Mouse (Mus musculus): ENCODE results near the gene Ppp1r26. TPM values are rescaled to one million over a fixed set of nuclear protein-coding genes. Genes with fewer than 3 reads are reported as not detected.
A peak's percentile ranks its signal among the peaks of the same experiment; 100 is the strongest.

Ppp1r26 gene
- 4.4 TPM in 2 replicates for polyA plus RNA-seq (2015; fragmentation: Nextera tagmentation; extraction: Ambion mirVana)

DNA sequence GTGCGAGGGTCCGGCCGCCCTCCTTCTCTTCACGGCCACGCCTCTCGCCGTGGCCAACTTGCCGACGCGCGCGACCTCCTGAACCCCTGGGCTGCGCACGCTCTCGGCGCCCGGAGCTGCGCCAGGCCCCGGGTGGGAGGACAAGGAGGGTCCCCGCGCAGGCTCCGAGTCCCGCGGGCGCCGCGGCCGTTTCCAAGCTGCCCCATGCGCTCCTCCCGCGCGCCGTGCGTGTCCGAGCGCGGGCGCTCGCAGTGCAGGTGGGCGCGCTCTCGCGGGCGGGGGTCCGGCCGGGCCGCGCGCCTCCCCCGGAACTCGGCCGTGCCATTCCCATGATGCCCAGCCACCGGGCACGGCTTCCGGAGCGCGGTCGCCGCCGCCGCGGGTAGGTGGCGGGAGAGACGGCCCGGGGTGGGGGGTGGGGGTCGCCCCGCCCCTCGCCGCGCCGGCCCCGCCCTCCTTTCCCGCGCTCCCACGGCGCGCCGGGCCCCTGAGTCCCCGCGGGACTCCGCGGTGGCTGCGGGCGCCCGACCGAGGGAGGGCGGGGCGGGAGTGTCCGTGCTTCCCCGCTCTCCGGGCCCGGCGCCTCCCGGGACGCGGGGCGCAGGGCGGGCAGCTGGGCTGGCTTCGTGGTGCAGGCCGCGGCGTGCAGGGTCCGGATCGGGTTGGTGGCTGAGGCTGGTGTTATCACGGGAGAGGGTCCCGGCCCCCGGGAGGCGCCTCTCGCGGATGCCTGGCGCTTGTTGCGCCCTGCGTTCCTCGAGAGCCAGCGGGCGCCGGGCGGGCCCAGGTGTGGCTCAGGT lies at the start of gene Ppp1r26:
Gene Ppp1r26, plus strand, starts transcription at position 286 of the 800 bp plus-strand sequence.
- H3K9ac ChIP-seq: peak within 1 kb of the TSS; percentile 69
- H3K9me3 ChIP-seq: no peaks in the 10 kb centered on the region
- WGBS: under 1% methylated on average over 112 of the region's 118 CpGs
- H3K36me3 ChIP-seq: peaks cover 5% of the 10 kb centered on the region; the same call in 1 of the 2 replicates
- peak; percentile 54; the same call in 1 of the 2 replicates for ATAC-seq (ENCODE audit: insufficient read depth, low FRiP score, low read depth)
- peak within 1 kb of the TSS; percentile 80 for H3K4me3 ChIP-seq (replicated peaks)
- H3K27me3 ChIP-seq (replicated peaks): no peaks in the 10 kb centered on the region
- 0 out of 2 replicates have a peak, but pooled peaks cover 14% of the 10 kb centered on the region for H3K4me1 ChIP-seq
- peak within 1 kb of the TSS; percentile 66 for H3K27ac ChIP-seq
- peak within 1 kb of the TSS; percentile 96 for H3K4me2 ChIP-seq

DNA sequence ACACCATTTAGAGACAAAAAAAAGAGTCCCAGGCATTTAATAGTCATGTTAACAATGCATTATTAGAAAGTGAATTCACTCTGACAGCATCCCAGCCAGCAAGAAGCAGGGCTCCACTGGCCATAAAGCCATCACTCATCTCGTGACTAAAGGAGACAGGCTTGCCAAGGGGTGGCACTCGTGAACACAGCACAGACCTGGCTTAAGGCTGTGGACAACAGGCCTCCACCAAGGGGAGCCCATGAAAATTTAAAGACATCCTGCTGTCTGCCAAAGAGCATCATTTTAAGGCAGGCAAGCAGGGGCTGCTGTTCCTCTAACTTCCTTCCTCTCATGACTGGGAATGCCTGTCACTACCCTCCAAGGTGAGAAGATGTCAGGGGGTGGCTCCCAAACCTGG lies 49.7 kb upstream of the Ppp1r26 start:
- H3K27ac ChIP-seq: no peak overlapping the region
- H3K4me1 ChIP-seq: no peaks in the 10 kb centered on the region
- no peak overlapping the region for H3K9ac ChIP-seq
- WGBS: 49% methylated on average over 2 of the region's 2 CpGs
- H3K36me3 ChIP-seq: no peaks in the 10 kb centered on the region
- no peaks in the 10 kb centered on the region for H3K9me3 ChIP-seq
- H3K4me2 ChIP-seq: no peak overlapping the region
- ATAC-seq (ENCODE audit: insufficient read depth, low FRiP score, low read depth): no peak
- H3K4me3 ChIP-seq (replicated peaks): no peak overlapping the region
- H3K27me3 ChIP-seq (replicated peaks): no peaks in the 10 kb centered on the region

DNA sequence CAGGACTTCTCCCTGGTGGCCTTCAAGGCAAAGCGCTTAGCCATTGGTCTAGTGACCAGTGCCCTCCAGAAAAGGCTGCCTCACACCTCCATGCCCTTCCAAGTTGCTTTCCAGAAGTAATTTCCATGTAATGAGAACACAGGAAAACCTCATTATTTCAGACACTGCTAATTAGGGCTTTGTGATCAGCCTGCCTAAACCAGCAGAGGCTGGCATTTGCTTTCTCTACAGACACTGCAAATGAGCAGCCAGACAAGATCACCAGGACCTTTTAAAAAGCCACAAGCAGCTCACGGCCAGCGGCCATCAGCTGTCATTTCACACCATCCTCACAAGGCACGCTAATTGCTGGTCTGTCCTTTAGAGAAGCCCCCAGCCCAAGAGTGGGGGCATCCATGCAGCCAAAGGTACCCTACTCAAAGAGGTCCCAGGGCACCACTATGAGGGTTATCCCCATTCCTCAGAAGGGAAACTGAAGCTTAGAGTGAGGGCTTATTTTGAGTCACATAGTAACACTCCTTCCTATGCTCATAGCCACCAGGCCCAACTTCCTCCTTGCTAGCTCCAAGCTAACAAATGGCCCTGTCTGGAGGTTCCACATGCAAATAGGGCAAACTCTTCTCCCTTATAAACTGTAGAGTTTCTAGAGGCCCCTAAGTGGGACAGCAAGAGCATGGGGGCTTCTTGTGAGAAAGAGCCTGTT lies 49.0 kb upstream of the Ppp1r26 start:
- Histone ChIP-seq H3K4me2 (no peak overlapping the region), H3K4me3 (replicated peaks) (no peak overlapping the region), H3K27ac (no peak overlapping the region), H3K9me3 (no peaks in the 10 kb centered on the region), H3K9ac (no peak overlapping the region), H3K36me3 (no peaks in the 10 kb centered on the region), H3K27me3 (replicated peaks) (no peaks in the 10 kb centered on the region), H3K4me1 (no peaks in the 10 kb centered on the region)
- ATAC-seq (ENCODE audit: insufficient read depth, low FRiP score, low read depth): no peak
- WGBS: 58% methylated on average over 4 of the region's 4 CpGs

GRCm38 (mm10) chr2:28401647-28402046 lies 45.0 kb upstream of the Ppp1r26 start:
- H3K27ac ChIP-seq: no peak overlapping the region
- H3K4me2 ChIP-seq: no peak overlapping the region
- no peaks in the 10 kb centered on the region for H3K36me3 ChIP-seq
- 28% methylated on average over 11 of the region's 11 CpGs for WGBS
- no peak for ATAC-seq (ENCODE audit: insufficient read depth, low FRiP score, low read depth)
- H3K27me3 ChIP-seq (replicated peaks): no peaks in the 10 kb centered on the region
- H3K9me3 ChIP-seq: no peaks in the 10 kb centered on the region
- H3K4me3 ChIP-seq (replicated peaks): no peak overlapping the region
- no peaks in the 10 kb centered on the region for H3K4me1 ChIP-seq
- H3K9ac ChIP-seq: no peak overlapping the region

DNA sequence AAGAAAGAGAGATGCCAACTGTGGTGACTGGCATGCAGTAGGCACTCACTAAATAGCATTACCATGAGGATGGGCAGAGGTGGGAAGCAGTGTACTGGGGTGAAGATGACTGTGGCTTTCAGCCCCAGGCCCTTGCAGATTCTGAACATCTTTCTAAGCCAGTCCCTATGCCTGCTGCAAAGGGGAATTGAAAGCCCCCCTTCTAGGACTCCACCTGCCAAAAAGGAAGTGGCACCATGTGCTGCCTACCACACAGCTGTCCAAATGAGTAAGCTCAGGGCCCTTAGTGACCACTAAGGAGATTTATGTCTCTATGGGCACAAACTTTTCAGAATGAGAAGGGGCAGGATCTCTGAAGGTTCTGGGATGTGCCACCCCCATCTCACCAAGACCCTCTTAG lies 44.5 kb upstream of the Ppp1r26 start:
- no peaks in the 10 kb centered on the region for H3K4me1 ChIP-seq
- no peak overlapping the region for H3K27ac ChIP-seq
- no peaks in the 10 kb centered on the region for H3K27me3 ChIP-seq (replicated peaks)
- no peak for ATAC-seq (ENCODE audit: insufficient read depth, low FRiP score, low read depth)
- H3K9ac ChIP-seq: no peak overlapping the region
- no peaks in the 10 kb centered on the region for H3K36me3 ChIP-seq
- no peak overlapping the region for H3K4me2 ChIP-seq
- H3K9me3 ChIP-seq: no peaks in the 10 kb centered on the region
- no peak overlapping the region for H3K4me3 ChIP-seq (replicated peaks)

DNA sequence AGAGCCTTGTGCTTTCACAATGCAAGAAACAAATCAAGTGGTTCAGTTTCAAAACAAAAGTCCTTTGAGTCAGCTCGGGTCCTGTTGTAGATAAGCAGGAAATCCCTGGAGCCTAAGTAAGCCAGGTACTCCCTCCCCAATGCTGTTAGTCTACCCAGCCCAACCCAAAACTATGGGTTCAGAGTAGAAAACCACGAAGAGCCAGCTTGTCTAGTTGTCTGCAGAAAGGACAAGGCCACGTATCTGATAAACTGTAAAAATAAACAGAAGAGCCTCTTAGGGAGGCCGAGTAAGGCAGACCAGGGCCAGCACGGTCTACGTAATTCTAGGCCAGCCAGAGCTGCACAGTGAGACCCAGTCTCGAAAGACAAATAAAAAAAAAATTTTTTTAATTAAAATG lies 38.8 kb upstream of the Ppp1r26 start:
- H3K9ac ChIP-seq: no peak overlapping the region
- no peak for ATAC-seq (ENCODE audit: insufficient read depth, low FRiP score, low read depth)
- H3K27ac ChIP-seq: no peak overlapping the region
- H3K27me3 ChIP-seq (replicated peaks): no peaks in the 10 kb centered on the region
- H3K4me1 ChIP-seq: no peaks in the 10 kb centered on the region
- no peaks in the 10 kb centered on the region for H3K36me3 ChIP-seq
- WGBS: 31% methylated on average over 7 of the region's 7 CpGs
- no peak overlapping the region for H3K4me2 ChIP-seq
- no peaks in the 10 kb centered on the region for H3K9me3 ChIP-seq
- no peak overlapping the region for H3K4me3 ChIP-seq (replicated peaks)

DNA sequence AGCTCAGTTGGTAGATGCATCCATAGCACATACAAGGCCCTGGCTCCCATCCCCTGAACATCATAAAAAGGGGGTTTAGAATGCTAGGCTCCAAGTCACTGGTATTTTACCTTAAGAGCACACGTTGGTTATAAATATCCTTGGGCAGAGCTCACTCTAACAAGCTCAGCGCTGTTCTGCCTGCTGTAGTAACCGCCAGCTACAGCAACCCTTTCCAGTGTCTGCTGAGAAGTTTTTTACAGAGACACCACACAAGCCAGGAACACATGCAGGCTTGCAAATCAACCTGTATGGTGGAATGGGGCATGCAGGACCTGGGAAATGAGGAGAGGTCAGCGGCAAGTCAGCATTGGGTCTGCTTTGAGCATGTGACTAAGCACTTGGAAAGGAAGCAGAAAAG lies 37.5 kb upstream of the Ppp1r26 start:
- H3K27me3 ChIP-seq (replicated peaks): no peaks in the 10 kb centered on the region
- no peak for ATAC-seq (ENCODE audit: insufficient read depth, low FRiP score, low read depth)
- H3K4me3 ChIP-seq (replicated peaks): no peak overlapping the region
- no peak overlapping the region for H3K4me2 ChIP-seq
- no peak overlapping the region for H3K27ac ChIP-seq
- no peaks in the 10 kb centered on the region for H3K9me3 ChIP-seq
- H3K4me1 ChIP-seq: no peaks in the 10 kb centered on the region
- H3K36me3 ChIP-seq: no peaks in the 10 kb centered on the region
- 66% methylated on average over 4 of the region's 4 CpGs for WGBS
- H3K9ac ChIP-seq: no peak overlapping the region

DNA sequence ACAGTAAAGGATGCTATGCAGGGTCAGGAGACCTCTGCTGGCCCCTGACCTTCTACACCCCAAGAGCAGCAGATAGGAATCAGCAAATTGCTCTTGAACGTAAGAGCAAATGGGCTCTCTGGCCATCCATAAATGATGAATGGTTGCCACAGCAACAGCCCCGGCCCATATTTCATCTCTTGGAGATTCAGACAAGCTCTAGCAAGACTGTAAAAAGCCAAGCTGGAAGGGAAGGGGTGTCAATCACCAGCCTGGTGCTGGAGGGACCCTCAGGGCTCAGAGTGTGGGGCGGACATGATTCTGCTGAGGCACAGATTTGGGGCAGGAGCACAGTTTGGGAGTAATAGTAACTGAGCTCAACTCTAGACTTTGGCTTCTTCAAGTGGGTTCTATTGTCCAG lies 37.0 kb upstream of the Ppp1r26 start:
- H3K4me3 ChIP-seq (replicated peaks): no peak overlapping the region
- H3K36me3 ChIP-seq: no peaks in the 10 kb centered on the region
- H3K4me1 ChIP-seq: no peaks in the 10 kb centered on the region
- H3K9ac ChIP-seq: no peak overlapping the region
- no peak for ATAC-seq (ENCODE audit: insufficient read depth, low FRiP score, low read depth)
- no peak overlapping the region for H3K27ac ChIP-seq
- no peaks in the 10 kb centered on the region for H3K27me3 ChIP-seq (replicated peaks)
- no peak overlapping the region for H3K4me2 ChIP-seq
- 51% methylated on average over 3 of the region's 3 CpGs for WGBS
- H3K9me3 ChIP-seq: no peaks in the 10 kb centered on the region

DNA sequence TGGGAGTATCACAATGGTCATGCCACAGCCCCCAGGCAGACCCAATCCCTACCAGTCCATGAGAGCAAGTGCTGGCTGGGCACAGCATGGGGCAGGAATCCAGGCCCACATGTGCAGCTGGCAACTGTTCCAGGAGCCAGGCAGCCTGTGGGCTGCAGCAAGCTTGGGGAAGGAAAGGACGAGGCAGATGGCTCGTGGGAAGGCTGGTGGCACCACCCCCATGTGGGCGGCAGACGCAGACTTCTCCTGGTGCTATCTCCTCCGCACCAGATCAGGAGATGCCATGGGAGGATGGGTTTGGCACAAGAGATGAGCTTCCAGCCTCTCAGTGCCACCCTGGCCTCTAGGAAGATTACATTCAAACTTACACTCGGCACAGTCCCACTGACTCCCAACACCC lies 33.7 kb upstream of the Ppp1r26 start:
- Histone ChIP-seq H3K27ac (no peak overlapping the region), H3K4me2 (no peak overlapping the region), H3K4me1 (peaks cover 5% of the 10 kb centered on the region; the same call in 1 of the 2 replicates), H3K9ac (no peak overlapping the region), H3K9me3 (no peaks in the 10 kb centered on the region), H3K4me3 (replicated peaks) (no peak overlapping the region), H3K36me3 (no peaks in the 10 kb centered on the region), H3K27me3 (replicated peaks) (no peaks in the 10 kb centered on the region)
- 73% methylated on average over 6 of the region's 6 CpGs for WGBS
- no peak for ATAC-seq (ENCODE audit: insufficient read depth, low FRiP score, low read depth)

GRCm38 (mm10) chr2:28414116-28414756 lies 32.4 kb upstream of the Ppp1r26 start:
- no peaks in the 10 kb centered on the region for H3K27me3 ChIP-seq (replicated peaks)
- H3K36me3 ChIP-seq: no peaks in the 10 kb centered on the region
- WGBS: 81% methylated on average over 5 of the region's 5 CpGs
- H3K4me3 ChIP-seq (replicated peaks): no peak overlapping the region
- no peak overlapping the region for H3K9ac ChIP-seq
- H3K27ac ChIP-seq: no peak overlapping the region
- no peaks in the 10 kb centered on the region for H3K9me3 ChIP-seq
- ATAC-seq (ENCODE audit: insufficient read depth, low FRiP score, low read depth): no peak
- peaks cover 5% of the 10 kb centered on the region; the same call in 1 of the 2 replicates for H3K4me1 ChIP-seq
- H3K4me2 ChIP-seq: no peak overlapping the region

DNA sequence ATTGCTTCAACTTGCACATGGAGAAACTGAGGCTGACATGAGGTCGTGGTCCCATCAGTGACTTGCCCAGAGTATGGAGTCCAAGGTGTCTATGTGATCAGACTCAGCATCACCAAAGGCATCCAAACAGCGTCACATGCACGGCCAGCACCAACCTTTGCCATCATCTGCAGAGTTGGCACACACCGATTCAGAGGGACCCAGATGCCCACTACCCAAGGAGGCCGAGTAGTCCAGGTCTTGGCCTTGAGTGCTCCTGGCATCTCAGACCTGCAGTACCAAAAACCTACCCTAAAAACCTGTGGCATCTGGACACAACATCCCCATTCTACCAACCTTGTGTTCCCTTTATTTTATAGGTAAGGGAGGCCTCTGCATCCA lies 31.9 kb upstream of the Ppp1r26 start:
- Histone ChIP-seq H3K27me3 (replicated peaks) (no peaks in the 10 kb centered on the region), H3K9me3 (no peaks in the 10 kb centered on the region), H3K36me3 (no peaks in the 10 kb centered on the region), H3K4me2 (no peak overlapping the region), H3K9ac (no peak overlapping the region), H3K27ac (no peak overlapping the region), H3K4me1 (peaks cover 5% of the 10 kb centered on the region; the same call in 1 of the 2 replicates), H3K4me3 (replicated peaks) (no peak overlapping the region)
- 91% methylated on average over 5 of the region's 5 CpGs for WGBS
- no peak for ATAC-seq (ENCODE audit: insufficient read depth, low FRiP score, low read depth)
